Mouse (Mus musculus): ENCODE measurements at regions not wholly inside any gene's neighbourhood (a gene's known extent, or its start where the extent isn't known, plus 50 kb on each side); places are given as distances from the start of the nearest gene placed in this dataset.

DNA sequence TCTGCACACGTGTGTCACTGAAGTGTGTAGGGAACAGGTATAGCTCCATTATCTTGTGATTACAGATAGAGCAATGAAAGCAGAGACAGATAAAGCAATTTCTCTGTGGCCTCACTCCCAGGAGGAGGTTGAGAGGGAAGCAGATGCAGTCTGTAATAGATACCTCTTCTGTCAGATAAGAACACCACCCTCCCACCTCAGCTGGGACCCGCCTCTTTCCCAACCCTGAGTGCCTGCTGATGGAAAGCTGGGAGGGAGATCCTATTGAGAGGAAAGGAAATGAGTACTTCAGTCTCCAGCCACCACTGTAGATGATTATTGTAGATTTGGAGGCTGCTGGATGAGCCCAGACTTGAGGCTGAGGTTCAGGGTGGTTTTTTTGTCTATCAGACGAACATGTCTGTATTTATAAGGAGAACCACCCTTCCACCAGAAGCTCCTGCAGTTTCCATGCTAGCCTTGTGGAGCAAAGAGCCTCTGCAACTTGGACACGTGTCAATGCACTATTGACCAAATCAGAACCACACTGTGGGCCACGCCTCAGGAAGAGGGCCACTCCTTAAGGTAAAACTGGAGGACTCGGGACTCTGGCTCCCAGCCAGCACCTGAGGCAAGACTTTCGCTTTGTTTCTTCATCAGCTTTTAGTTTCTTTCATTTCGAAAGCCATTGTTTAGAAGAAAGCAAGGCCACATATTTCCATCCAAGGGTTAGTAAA, 55.3 kb upstream of the Plekha5 start:
- intact Hi-C loops (cut with DNase I): no loop called here
- H3K4me3 ChIP-seq: no peak overlapping the region
- no peak for TF ChIP-seq CTCF (IDR thresholded peaks at IDR 0.05)
- DNase-seq: no peak
- H3K27ac ChIP-seq: no peak overlapping the region

- DNase-seq: no peak
- Histone ChIP-seq H3K27ac (no peak overlapping the region), H3K4me3 (no peak overlapping the region)
- no peak for TF ChIP-seq CTCF (IDR thresholded peaks at IDR 0.05)
- intact Hi-C loops (cut with DNase I): no loop called here
Measured at GRCm38 (mm10) chr6:140367303-140367702, 56.6 kb upstream of the Plekha5 start.

DNA sequence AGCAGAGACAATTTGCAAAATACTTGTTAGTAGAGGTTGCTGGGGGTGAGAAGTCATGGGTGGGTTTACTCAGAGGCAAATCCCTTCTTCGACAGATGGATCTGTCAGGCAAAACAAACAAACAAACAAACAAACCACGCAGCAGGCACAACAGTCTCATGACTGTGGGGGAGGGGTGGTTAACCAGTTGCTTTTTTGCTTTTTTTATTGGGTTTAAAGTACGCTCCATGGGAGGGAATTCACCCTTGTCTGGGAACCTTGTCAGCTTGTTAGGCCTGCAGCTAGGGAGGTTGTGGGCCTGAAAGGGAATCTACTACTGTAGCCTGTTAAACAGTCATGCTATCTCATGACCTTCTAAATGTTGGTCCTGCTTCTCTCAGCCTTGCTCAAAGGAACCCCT, 57.1 kb upstream of the Plekha5 start:
- intact Hi-C loops (cut with DNase I): no loop called here
- no peak overlapping the region for H3K27ac ChIP-seq
- no peak for DNase-seq
- H3K4me3 ChIP-seq: no peak overlapping the region
- no peak for TF ChIP-seq CTCF (IDR thresholded peaks at IDR 0.05)

DNA sequence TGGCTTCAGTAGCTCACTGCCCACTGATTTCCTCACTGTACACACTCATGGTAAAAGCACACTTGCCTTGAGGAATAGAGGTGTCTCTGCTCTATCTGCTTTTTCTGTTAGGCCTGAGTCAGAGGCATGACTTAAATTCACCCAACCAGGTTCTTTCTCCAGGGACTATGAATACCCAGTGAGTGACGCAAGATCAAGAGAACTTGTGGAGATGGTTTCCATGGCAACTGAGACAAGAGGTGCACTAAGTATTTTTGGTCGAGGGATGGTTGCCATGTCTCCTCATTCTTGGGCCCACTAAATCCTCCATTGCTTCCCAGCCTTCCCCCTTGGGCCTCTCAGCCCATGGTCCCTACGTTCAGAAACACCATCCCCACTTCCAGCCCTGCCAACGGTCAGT, 62.9 kb upstream of the Plekha5 start:
- no peak overlapping the region for H3K27ac ChIP-seq
- DNase-seq: no peak
- no peak for TF ChIP-seq CTCF (IDR thresholded peaks at IDR 0.05)
- intact Hi-C loops (cut with DNase I): no loop called here
- H3K4me3 ChIP-seq: no peak overlapping the region

DNA sequence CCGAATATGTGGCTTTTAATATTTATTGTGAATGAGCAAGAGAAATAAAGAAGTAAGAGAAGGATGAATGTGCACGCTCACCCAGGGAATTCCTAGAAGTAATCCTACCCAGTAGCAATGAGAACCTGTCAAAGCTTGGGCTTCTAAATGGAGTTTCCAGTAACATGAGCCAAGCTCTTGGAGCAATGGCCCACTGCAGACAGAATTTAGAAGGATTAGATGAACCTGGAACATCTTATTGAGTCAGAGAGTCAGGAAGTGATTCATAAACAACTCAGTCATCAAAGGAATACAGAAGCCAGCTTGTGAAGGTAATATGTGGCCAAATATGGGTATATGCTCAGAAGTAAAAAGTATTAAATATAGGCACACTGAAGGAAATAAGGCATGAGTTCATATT, 66.0 kb upstream of the Plekha5 start:
- TF ChIP-seq CTCF (IDR thresholded peaks at IDR 0.05): no peak
- intact Hi-C loops (cut with DNase I): no loop called here
- H3K4me3 ChIP-seq: no peak overlapping the region
- no peak for DNase-seq
- no peak overlapping the region for H3K27ac ChIP-seq

- no peak for TF ChIP-seq CTCF (IDR thresholded peaks at IDR 0.05)
- Histone ChIP-seq H3K4me3 (no peak overlapping the region), H3K27ac (no peak overlapping the region)
- intact Hi-C loops (cut with DNase I): no loop called here
- no peak for DNase-seq
Measured at GRCm38 (mm10) chr6:140357300-140357699, 66.6 kb upstream of the Plekha5 start.

DNA sequence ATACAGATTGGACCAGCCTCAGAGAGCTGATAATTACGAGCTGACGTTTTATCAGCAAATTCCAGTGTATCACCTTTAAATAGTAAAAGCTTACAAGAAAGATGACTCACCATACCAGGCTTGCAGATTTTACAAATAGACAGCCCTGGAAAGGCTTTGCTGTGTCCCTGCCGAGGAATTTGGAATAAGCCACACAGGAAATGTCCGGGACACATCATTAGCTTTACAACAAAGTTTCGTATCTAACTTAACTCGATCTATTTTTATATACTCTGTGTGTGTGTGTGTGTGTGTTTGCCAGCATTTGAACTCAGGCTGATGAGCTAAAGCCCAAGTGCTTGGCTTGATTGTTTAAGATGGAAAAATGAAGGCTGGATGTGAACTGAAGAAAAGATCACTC, 69.8 kb upstream of the Plekha5 start:
- TF ChIP-seq CTCF (IDR thresholded peaks at IDR 0.05): no peak
- no peak overlapping the region for H3K4me3 ChIP-seq
- intact Hi-C loops (cut with DNase I): no loop called here
- H3K27ac ChIP-seq: no peak overlapping the region
- DNase-seq: no peak

GRCm38 (mm10) chr6:140353610-140354009, 70.2 kb upstream of the Plekha5 start:
- Histone ChIP-seq H3K27ac (no peak overlapping the region), H3K4me3 (no peak overlapping the region)
- DNase-seq: no peak
- intact Hi-C loops (cut with DNase I): no loop called here
- TF ChIP-seq CTCF (IDR thresholded peaks at IDR 0.05): no peak

DNA sequence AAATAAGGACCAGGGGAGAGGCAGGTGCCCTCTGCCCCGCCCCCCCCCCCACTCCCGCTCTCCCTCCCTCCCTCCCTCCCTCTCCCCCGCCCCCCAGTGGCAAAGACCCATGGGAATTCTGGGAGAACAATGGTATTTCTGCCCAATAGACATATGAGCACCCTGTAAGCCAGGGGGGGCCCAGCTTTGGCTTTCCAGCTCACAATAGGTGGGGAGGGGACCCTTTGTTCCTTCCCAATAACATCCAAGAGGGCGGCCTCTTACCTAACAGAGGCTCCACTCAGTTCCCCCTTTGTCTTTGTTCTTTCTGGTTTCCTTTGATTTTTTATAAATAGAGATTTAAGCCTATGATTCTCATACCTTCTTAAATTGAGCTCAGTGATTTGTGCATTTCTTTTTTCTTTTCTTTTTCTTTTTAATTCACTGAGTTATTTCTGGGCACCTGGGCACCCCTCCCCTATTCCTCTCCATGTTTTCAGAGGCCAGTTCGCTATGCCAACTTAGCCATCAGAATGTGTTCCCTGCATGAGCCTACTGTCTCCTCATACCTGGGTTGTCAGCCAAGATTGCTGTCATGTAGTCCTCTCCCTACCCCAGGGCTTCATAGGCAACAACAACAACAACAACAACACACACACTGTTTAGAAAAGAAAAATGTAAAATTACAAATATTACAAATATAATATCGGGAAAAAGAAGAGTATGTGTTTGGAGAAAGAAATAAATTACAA, 72.3 kb upstream of the Plekha5 start:
- intact Hi-C loops (cut with DNase I): no loop called here
- Histone ChIP-seq H3K27ac (no peak overlapping the region), H3K4me3 (no peak overlapping the region)
- no peak for TF ChIP-seq CTCF (IDR thresholded peaks at IDR 0.05)
- no peak for DNase-seq

GRCm38 (mm10) chr6:140348578-140348977, 75.3 kb upstream of the Plekha5 start:
- intact Hi-C loops (cut with DNase I): no loop called here
- Histone ChIP-seq H3K4me3 (no peak overlapping the region), H3K27ac (no peak overlapping the region)
- no peak for DNase-seq
- no peak for TF ChIP-seq CTCF (IDR thresholded peaks at IDR 0.05)

GRCm38 (mm10) chr6:140346929-140347328, 76.9 kb upstream of the Plekha5 start:
- intact Hi-C loops (cut with DNase I): no loop called here
- DNase-seq: no peak
- H3K27ac ChIP-seq: no peak overlapping the region
- no peak overlapping the region for H3K4me3 ChIP-seq
- no peak for TF ChIP-seq CTCF (IDR thresholded peaks at IDR 0.05)

DNA sequence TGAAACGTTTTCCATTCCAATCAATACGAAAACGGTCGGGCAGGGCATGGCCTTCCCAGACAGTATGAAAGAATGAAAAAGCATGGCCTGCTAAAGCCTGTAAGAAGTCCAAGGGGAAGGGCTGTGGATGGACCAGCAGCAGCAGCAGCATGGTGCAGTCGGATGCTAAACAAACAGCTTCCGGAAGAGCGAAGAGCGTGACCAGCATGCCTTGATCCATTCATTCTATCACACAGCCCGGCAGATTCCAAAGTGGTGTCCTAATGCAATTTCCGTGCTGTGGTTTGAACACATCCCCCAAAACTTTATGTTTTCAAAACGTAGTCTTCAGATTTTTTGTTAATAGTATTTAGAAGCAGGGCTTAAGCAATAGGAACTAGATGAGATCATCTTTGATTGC, 80.2 kb upstream of the Plekha5 start:
- H3K4me3 ChIP-seq: no peak overlapping the region
- no peak for DNase-seq
- intact Hi-C loops (cut with DNase I): no loop called here
- no peak overlapping the region for H3K27ac ChIP-seq
- no peak for TF ChIP-seq CTCF (IDR thresholded peaks at IDR 0.05)

DNA sequence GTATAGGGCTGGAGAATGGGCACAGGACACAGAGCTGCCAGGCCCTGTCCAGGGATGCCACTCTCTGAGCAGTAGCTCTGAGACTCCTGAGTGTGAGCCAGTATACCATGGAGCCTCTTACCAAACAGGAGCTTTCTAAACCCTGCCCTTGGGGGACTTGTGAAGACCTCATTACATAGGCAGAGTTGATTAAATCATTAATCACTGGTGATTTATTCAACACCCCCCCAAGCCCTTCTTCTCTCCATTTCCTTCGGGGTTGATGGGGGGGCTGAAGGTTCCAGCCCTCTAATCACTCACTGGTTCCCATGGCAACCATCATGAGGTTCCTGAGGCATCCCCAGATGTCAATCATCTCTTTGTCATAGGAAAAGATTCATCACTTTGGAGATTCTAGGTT, 81.0 kb upstream of the Plekha5 start:
- intact Hi-C loops (cut with DNase I): no loop called here
- H3K4me3 ChIP-seq: no peak overlapping the region
- H3K27ac ChIP-seq: no peak overlapping the region
- TF ChIP-seq CTCF (IDR thresholded peaks at IDR 0.05): no peak
- no peak for DNase-seq

- DNase-seq: no peak
- no peak for TF ChIP-seq CTCF (IDR thresholded peaks at IDR 0.05)
- Histone ChIP-seq H3K4me3 (no peak overlapping the region), H3K27ac (no peak overlapping the region)
- intact Hi-C loops (cut with DNase I): no loop called here
Measured at GRCm38 (mm10) chr6:140339731-140340130, 84.1 kb upstream of the Plekha5 start.

All from gastrocnemius, adult 2 months (tissue).